Mouse (Mus musculus) cerebellum, adult 11-12 months (tissue): ENCODE measurements around the gene Bud31.
A peak's percentile ranks its signal among the peaks of the same experiment; 100 is the strongest.
"Not testable (repeated sequence)": the region's sequence is repeated elsewhere in the genome, so short reads cannot be mapped to it uniquely, and the experiment has no call there.

Source experiments
- DNase-seq: peaks from one replicate; pipeline ENCODE4 v3.0.0; 2022

Gene Bud31

GRCm38 (mm10) chr5:145139571-145140519 lies at the start of gene Bud31, which contains the start of gene Pdap1:
Bud31 (plus strand) TSS chr5:145140362.
Pdap1 (minus strand) TSS chr5:145140238.
- peak; percentile 93 for DNase-seq

GRCm38 (mm10) chr5:145096195-145096594 lies 44.0 kb upstream of the Bud31 start:
- DNase-seq, result no peak

GRCm38 (mm10) chr5:145098340-145098821 lies 41.8 kb upstream of the Bud31 start:
- no peak for DNase-seq

GRCm38 (mm10) chr5:145100960-145101359 lies 39.2 kb upstream of the Bud31 start:
- DNase-seq, result no peak

GRCm38 (mm10) chr5:145101451-145101850 lies 38.7 kb upstream of the Bud31 start:
- DNase-seq, result not testable (repeated sequence)

GRCm38 (mm10) chr5:145102706-145103105 lies 37.5 kb upstream of the Bud31 start:
- DNase-seq, result no peak

- no peak for DNase-seq
Measured at GRCm38 (mm10) chr5:145104328-145104727, 35.8 kb upstream of the Bud31 start.

- no peak for DNase-seq
Measured at GRCm38 (mm10) chr5:145105694-145106275, 34.4 kb upstream of the Bud31 start.

- DNase-seq, result no peak
Measured at GRCm38 (mm10) chr5:145110401-145110800, 29.8 kb upstream of the Bud31 start.

- DNase-seq, result no peak
Measured at GRCm38 (mm10) chr5:145112566-145112965, 27.6 kb upstream of the Bud31 start.

- DNase-seq, result no peak
Measured at GRCm38 (mm10) chr5:145113416-145113815, 26.7 kb upstream of the Bud31 start.

- DNase-seq, result no peak
Measured at GRCm38 (mm10) chr5:145114071-145114605, 26.0 kb upstream of the Bud31 start, which contains the start of gene Arpc1b. Arpc1b (plus strand) TSS chr5:145114215.

GRCm38 (mm10) chr5:145114606-145115473 lies 25.3 kb upstream of the Bud31 start:
- no peak for DNase-seq

- no peak for DNase-seq
Measured at GRCm38 (mm10) chr5:145115736-145116135, 24.4 kb upstream of the Bud31 start.

GRCm38 (mm10) chr5:145116316-145116715 lies 23.8 kb upstream of the Bud31 start:
- no peak for DNase-seq

- no peak for DNase-seq
Measured at GRCm38 (mm10) chr5:145116916-145117315, 23.2 kb upstream of the Bud31 start.

- no peak for DNase-seq
Measured at GRCm38 (mm10) chr5:145118005-145118404, 22.2 kb upstream of the Bud31 start.

- DNase-seq, result no peak
Measured at GRCm38 (mm10) chr5:145118461-145118860, 21.7 kb upstream of the Bud31 start.

GRCm38 (mm10) chr5:145119385-145119784 lies 20.8 kb upstream of the Bud31 start:
- no peak for DNase-seq

GRCm38 (mm10) chr5:145120921-145121320 lies 19.2 kb upstream of the Bud31 start:
- DNase-seq, result no peak

- no peak for DNase-seq
Measured at GRCm38 (mm10) chr5:145123396-145123795, 16.8 kb upstream of the Bud31 start.

- DNase-seq, result no peak
Measured at GRCm38 (mm10) chr5:145126580-145126979, 13.6 kb upstream of the Bud31 start.

GRCm38 (mm10) chr5:145129124-145129523 lies 11.0 kb upstream of the Bud31 start:
- no peak for DNase-seq
